Mouse (Mus musculus): ENCODE measurements at regions not wholly inside any gene's neighbourhood (a gene's known extent, or its start where the extent isn't known, plus 50 kb on each side); places are given as distances from the start of the nearest gene placed in this dataset.

- peak; percentile 63 for DNase-seq (ENCODE audit: low spot score)
Measured at GRCm38 (mm10) chr2:178712391-178712892, 282.1 kb downstream of the Cdh26 start.

GRCm38 (mm10) chr2:178715500-178716245, 285.3 kb downstream of the Cdh26 start:
- DNase-seq (ENCODE audit: low spot score): no peak

GRCm38 (mm10) chr2:178718048-178718447, 287.7 kb downstream of the Cdh26 start:
- no peak for DNase-seq (ENCODE audit: low spot score)

GRCm38 (mm10) chr2:178723455-178723854, 293.1 kb downstream of the Cdh26 start:
- no peak for DNase-seq (ENCODE audit: low spot score)

- DNase-seq (ENCODE audit: low spot score): no peak
Measured at GRCm38 (mm10) chr2:178724228-178724627, 293.9 kb downstream of the Cdh26 start.

GRCm38 (mm10) chr2:178727930-178728793, 297.8 kb downstream of the Cdh26 start:
- DNase-seq (ENCODE audit: low spot score): peak; percentile 60

- DNase-seq (ENCODE audit: low spot score): no peak
Measured at GRCm38 (mm10) chr2:178728794-178729120, 298.4 kb downstream of the Cdh26 start.

- DNase-seq (ENCODE audit: low spot score): peak; percentile 71
Measured at GRCm38 (mm10) chr2:178735099-178735498, 304.8 kb downstream of the Cdh26 start.

GRCm38 (mm10) chr2:178744617-178745016, 314.3 kb downstream of the Cdh26 start:
- DNase-seq (ENCODE audit: low spot score): no peak

- no peak for DNase-seq (ENCODE audit: low spot score)
Measured at GRCm38 (mm10) chr2:178745296-178746015, 315.1 kb downstream of the Cdh26 start.

GRCm38 (mm10) chr2:178751247-178751646, 320.9 kb downstream of the Cdh26 start:
- DNase-seq (ENCODE audit: low spot score): no peak

GRCm38 (mm10) chr2:178758366-178758765, 328.0 kb downstream of the Cdh26 start:
- peak; percentile 84 for DNase-seq (ENCODE audit: low spot score)

GRCm38 (mm10) chr2:178768526-178768925, 338.2 kb downstream of the Cdh26 start:
- no peak for DNase-seq (ENCODE audit: low spot score)

GRCm38 (mm10) chr2:178769001-178769400, 338.7 kb downstream of the Cdh26 start:
- DNase-seq (ENCODE audit: low spot score): no peak

GRCm38 (mm10) chr2:178771435-178771834, 341.1 kb downstream of the Cdh26 start:
- DNase-seq (ENCODE audit: low spot score): no peak

GRCm38 (mm10) chr2:178771881-178772280, 341.6 kb downstream of the Cdh26 start:
- no peak for DNase-seq (ENCODE audit: low spot score)

GRCm38 (mm10) chr2:178784822-178785589, 354.7 kb downstream of the Cdh26 start:
- no peak for DNase-seq (ENCODE audit: low spot score)

GRCm38 (mm10) chr2:178785843-178786242, 355.5 kb downstream of the Cdh26 start:
- DNase-seq (ENCODE audit: low spot score): peak; percentile 20

GRCm38 (mm10) chr2:178795841-178796240, 365.5 kb downstream of the Cdh26 start:
- DNase-seq (ENCODE audit: low spot score): peak; percentile 16

- peak; percentile 16 for DNase-seq (ENCODE audit: low spot score)
Measured at GRCm38 (mm10) chr2:178801464-178801863, 371.1 kb downstream of the Cdh26 start.

GRCm38 (mm10) chr2:178805283-178805682, 375.0 kb downstream of the Cdh26 start:
- DNase-seq (ENCODE audit: low spot score): no peak

GRCm38 (mm10) chr2:178821552-178821951, 391.2 kb downstream of the Cdh26 start:
- DNase-seq (ENCODE audit: low spot score): no peak
